Mouse (Mus musculus): ENCODE data around the gene Chst5. TPM values are rescaled to one million over a fixed set of nuclear protein-coding genes. Genes with fewer than 3 reads are reported as not detected.
A peak's percentile ranks its signal among the peaks of the same experiment; 100 is the strongest.

Chst5 gene
- total and polyA plus RNA-seq, 3 experiments: not detected

DNA sequence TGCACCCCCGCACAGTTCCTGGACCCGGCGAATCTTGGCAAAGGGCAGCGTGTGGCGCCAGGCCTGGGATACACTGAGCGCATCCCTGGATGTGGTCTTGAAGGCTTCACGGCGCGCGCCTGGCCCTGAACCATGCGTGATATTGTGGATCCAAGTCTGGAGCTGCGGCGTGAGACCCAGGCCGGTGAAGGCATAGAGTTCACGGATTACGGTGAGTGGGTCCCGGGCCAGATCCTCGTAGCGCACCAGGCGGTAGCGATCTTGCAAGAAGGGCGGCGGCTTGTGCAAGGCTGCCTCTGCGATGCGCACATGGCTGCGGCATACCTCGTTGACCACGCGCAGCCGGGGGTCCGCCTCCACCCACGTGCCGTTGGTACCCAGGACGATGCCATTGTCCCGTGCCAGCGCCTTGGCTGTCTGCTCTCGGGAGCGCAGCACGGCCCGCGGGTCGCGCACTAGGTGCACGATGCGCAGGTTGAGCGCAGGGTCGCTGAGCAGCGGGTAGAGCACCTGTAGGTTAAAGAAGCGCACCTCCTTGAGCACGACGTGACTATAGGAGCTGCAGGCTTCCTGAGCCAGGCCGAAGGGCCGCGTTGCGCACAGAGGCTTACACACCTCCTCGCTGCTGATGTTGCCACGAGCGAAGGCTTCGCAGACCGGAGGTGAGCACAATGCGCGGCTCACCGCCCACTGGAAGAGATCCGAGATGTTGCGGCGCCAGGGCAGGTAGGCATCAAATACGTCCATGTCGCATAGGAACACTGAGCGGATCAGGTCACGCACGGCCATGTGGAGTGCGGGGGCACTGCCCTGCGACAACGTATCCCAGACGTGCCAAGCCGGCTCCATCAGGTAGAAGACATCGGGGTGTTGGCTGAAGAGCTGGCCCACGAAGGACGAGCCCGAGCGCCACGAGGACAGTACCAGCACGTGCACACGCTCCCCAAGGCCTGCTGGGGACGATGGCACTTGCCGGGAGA lies 20.0 kb downstream of the Chst5 start:
- no peak for DNase-seq (ENCODE audit: low read depth, low spot score)
- Histone ChIP-seq H3K4me3 (ENCODE audit: control insufficient read depth in 1 of 2, insufficient read depth in 1 of 2, low read depth in 2 of 2, low read length in 2 of 2) (no peak overlapping the region), H3K27ac (ENCODE audit: control insufficient read depth, low read depth, low read length) (no peak overlapping the region), H3K9ac (ENCODE audit: control insufficient read depth, low read depth, low read length, poor library complexity, severe bottlenecking) (no peak overlapping the region), H3K9me3 (replicated peaks; ENCODE audit: insufficient read depth, low read length) (no peaks in the 10 kb centered on the region), H3K36me3 (ENCODE audit: control insufficient read depth in 1 of 2, insufficient read depth in 2 of 2, low read length in 2 of 2) (peaks cover 0 to 17% of the 10 kb centered on the region in 2 experiments; a peak in 2 of 4 replicates), H3K27me3 (ENCODE audit: control insufficient read depth in 1 of 2, insufficient read depth in 2 of 2, low read length in 2 of 2) (no peaks in the 10 kb centered on the region), H3K79me2 (ENCODE audit: control insufficient read depth, insufficient read depth, low read length, poor library complexity) (no peaks in the 10 kb centered on the region), H3K4me1 (ENCODE audit: control insufficient read depth in 1 of 2, insufficient read depth in 2 of 2, low read length in 2 of 2) (peaks cover 3 to 25% of the 10 kb centered on the region in 2 experiments; a peak in 2 of 4 replicates)
- no peak for TF ChIP-seq EP300 (IDR thresholded peaks at IDR 0.05; ENCODE audit: low read depth in 1 of 2, low read length in 2 of 2)
- TF ChIP-seq USF2 (IDR thresholded peaks at IDR 0.05; ENCODE audit: borderline replicate concordance in 1 of 2, insufficient read depth in 1 of 2, low read depth in 1 of 2, low read length in 2 of 2): no peak
- no peak for TF ChIP-seq GABPA (IDR thresholded peaks at IDR 0.05; ENCODE audit: low read depth, low read length)
- TF ChIP-seq NRF1 (IDR thresholded peaks at IDR 0.05; ENCODE audit: insufficient read depth, low read depth, low read length, poor library complexity, severe bottlenecking): no peak
- no peak for TF ChIP-seq MAX (IDR thresholded peaks at IDR 0.05; ENCODE audit: low read length)
- no peak for TF ChIP-seq RAD21 (IDR thresholded peaks at IDR 0.05; ENCODE audit: low read depth, low read length)
- TF ChIP-seq SMC3 (IDR thresholded peaks at IDR 0.05; ENCODE audit: low read depth, low read length): no peak
- TF ChIP-seq UBTF (IDR thresholded peaks at IDR 0.05; ENCODE audit: borderline replicate concordance, insufficient read depth, low read depth, low read length): no peak

GRCm38 (mm10) chr8:111888091-111888650 lies 22.1 kb downstream of the Chst5 start:
- Histone ChIP-seq H3K27me3 (ENCODE audit: control insufficient read depth in 1 of 2, insufficient read depth in 2 of 2, low read length in 2 of 2) (no peaks in the 10 kb centered on the region), H3K9ac (ENCODE audit: control insufficient read depth, low read depth, low read length, poor library complexity, severe bottlenecking) (no peak overlapping the region), H3K4me3 (ENCODE audit: control insufficient read depth in 1 of 2, insufficient read depth in 1 of 2, low read depth in 2 of 2, low read length in 2 of 2) (no peak overlapping the region), H3K79me2 (ENCODE audit: control insufficient read depth, insufficient read depth, low read length, poor library complexity) (no peaks in the 10 kb centered on the region), H3K36me3 (ENCODE audit: control insufficient read depth in 1 of 2, insufficient read depth in 2 of 2, low read length in 2 of 2) (peaks cover 0 to 17% of the 10 kb centered on the region in 2 experiments; a peak in 2 of 4 replicates), H3K4me1 (ENCODE audit: control insufficient read depth in 1 of 2, insufficient read depth in 2 of 2, low read length in 2 of 2) (peaks cover 3 to 25% of the 10 kb centered on the region in 2 experiments; a peak in 2 of 4 replicates), H3K27ac (ENCODE audit: control insufficient read depth, low read depth, low read length) (peak overlapping the region; percentile 82), H3K9me3 (replicated peaks; ENCODE audit: insufficient read depth, low read length) (no peaks in the 10 kb centered on the region)
- DNase-seq (ENCODE audit: low read depth, low spot score): peak; percentile 60
- TF ChIP-seq CTCF (IDR thresholded peaks at IDR 0.05 in 2 of 3, conservative IDR thresholded peaks at IDR 0.05 in 1 of 3; ENCODE audit: control insufficient read depth in 1 of 3, insufficient read depth in 1 of 3, low read depth in 2 of 3, low read length in 3 of 3, poor library complexity in 1 of 3, severe bottlenecking in 1 of 3) (no peak), ELF1 (IDR thresholded peaks at IDR 0.05; ENCODE audit: low read depth, low read length) (no peak), NRF1 (IDR thresholded peaks at IDR 0.05; ENCODE audit: insufficient read depth, low read depth, low read length, poor library complexity, severe bottlenecking) (no peak), SMC3 (IDR thresholded peaks at IDR 0.05; ENCODE audit: low read depth, low read length) (no peak), KAT2A (conservative IDR thresholded peaks at IDR 0.05; ENCODE audit: low read depth, low read length) (no peak), POLR2A (IDR thresholded peaks at IDR 0.05; ENCODE audit: control insufficient read depth in 1 of 2, insufficient read depth in 1 of 2, low read depth in 1 of 2, low read length in 2 of 2, poor library complexity in 1 of 2) (no peak), MXI1 (IDR thresholded peaks at IDR 0.05; ENCODE audit: low read depth, low read length) (no peak), POLR2AphosphoS5 (IDR thresholded peaks at IDR 0.05; ENCODE audit: borderline replicate concordance, low read depth, low read length) (no peak), GABPA (IDR thresholded peaks at IDR 0.05; ENCODE audit: low read depth, low read length) (no peak), ETS1 (IDR thresholded peaks at IDR 0.05; ENCODE audit: low read depth, low read length) (no peak), CHD1 (IDR thresholded peaks at IDR 0.05; ENCODE audit: low read depth, low read length) (no peak), MYB (IDR thresholded peaks at IDR 0.05; ENCODE audit: low read depth, low read length) (no peak), ZNF384 (IDR thresholded peaks at IDR 0.05; ENCODE audit: low read depth, low read length) (no peak)
